Mouse (Mus musculus) left cerebral cortex, postnatal 25 days (tissue): ENCODE data around the gene Adgrb2. TPM values are rescaled to one million over a fixed set of nuclear protein-coding genes. Genes with fewer than 3 reads are reported as not detected.

Source experiments
- DNase-seq, 2 experiments: peaks; one replicate each; pipeline ENCODE4 v3.0.0; 2022; ENCODE audit warnings: low spot score in 2 of 2, mixed read lengths in 1 of 2
- intact Hi-C: fragments of 180-260 bp; cut with DNase I; formaldehyde crosslinking; loops from one replicate; pipeline ENCODE4 v1.15.1; 2025
- total RNA-seq, 2 experiments: library from RNA; stranded (reverse); gene quantifications; 2 replicates each; pipeline ENCODE4 v1.2.3; 2021

Adgrb2 gene
- total RNA-seq, 2 experiments from 2014 or later: 377 to 394 TPM

GRCm38 (mm10) chr4:129985161-129985670 lies 546 bp downstream of the Adgrb2 start:
- no peak for DNase-seq
- intact Hi-C loops: no loop called here

- intact Hi-C loops: no loop called here
- peak; percentile 83 to 84 for DNase-seq
These were observed 1.2 kb downstream of the Adgrb2 start for GRCm38 (mm10) chr4:129985671-129986441.

GRCm38 (mm10) chr4:129987825-129988504 lies 3.3 kb downstream of the Adgrb2 start:
- intact Hi-C loops: no loop called here

GRCm38 (mm10) chr4:129989925-129990324 lies 5.3 kb downstream of the Adgrb2 start:
- intact Hi-C loops: no loop called here
- no peak for DNase-seq

More at GRCm38 (mm10) chr4:129987825-129988504, 3.3 kb downstream of the Adgrb2 start:
- DNase-seq: no peak

GRCm38 (mm10) chr4:129992720-129993119 lies 8.1 kb downstream of the Adgrb2 start:
- intact Hi-C loops: no loop called here
- no peak for DNase-seq

- intact Hi-C loops: no loop called here
- no peak for DNase-seq
These were observed 8.5 kb downstream of the Adgrb2 start for GRCm38 (mm10) chr4:129993213-129993612.

GRCm38 (mm10) chr4:129993944-129994695 lies 9.4 kb downstream of the Adgrb2 start:
- intact Hi-C loops: loop anchor here (2.0 kb wide), 1 partner anchor 29 kb away; no protein-coding TSS in a partner anchor
- no peak for DNase-seq

- intact Hi-C loops: loop anchor here (2.0 kb wide), 1 partner anchor 28 kb away; no protein-coding TSS in a partner anchor
- no peak for DNase-seq
These were observed 10.1 kb downstream of the Adgrb2 start for GRCm38 (mm10) chr4:129994728-129995127.

- peak in 1 of 2 experiments; percentile 77 for DNase-seq
- intact Hi-C loops: loop anchor here (2.0 kb wide), 1 partner anchor 28 kb away; no protein-coding TSS in a partner anchor
These were observed 10.6 kb downstream of the Adgrb2 start for GRCm38 (mm10) chr4:129995255-129995654.

- DNase-seq: no peak
- intact Hi-C loops: no loop called here
These were observed 11.3 kb downstream of the Adgrb2 start for GRCm38 (mm10) chr4:129996015-129996414.

GRCm38 (mm10) chr4:129998124-129998523 lies 13.5 kb downstream of the Adgrb2 start:
- intact Hi-C loops: no loop called here
- peak in 1 of 2 experiments; percentile 91 for DNase-seq

GRCm38 (mm10) chr4:130001710-130002109 lies 17.0 kb downstream of the Adgrb2 start:
- intact Hi-C loops: no loop called here
- no peak for DNase-seq

GRCm38 (mm10) chr4:130002157-130002556 lies 17.5 kb downstream of the Adgrb2 start:
- intact Hi-C loops: no loop called here
- DNase-seq: peak in 1 of 2 experiments; percentile 82

- DNase-seq: peak in 1 of 2 experiments; percentile 71
These were observed 20.9 kb downstream of the Adgrb2 start for GRCm38 (mm10) chr4:130005593-130005992.

GRCm38 (mm10) chr4:130006533-130006932 lies 21.9 kb downstream of the Adgrb2 start:
- no peak for DNase-seq
- intact Hi-C loops: no loop called here

More at GRCm38 (mm10) chr4:130005593-130005992, 20.9 kb downstream of the Adgrb2 start:
- intact Hi-C loops: no loop called here

GRCm38 (mm10) chr4:130009043-130009442 lies 24.4 kb downstream of the Adgrb2 start:
- intact Hi-C loops: no loop called here
- DNase-seq: no peak

GRCm38 (mm10) chr4:130010723-130011122 lies 26.1 kb downstream of the Adgrb2 start:
- no peak for DNase-seq
- intact Hi-C loops: no loop called here

- intact Hi-C loops: no loop called here
- no peak for DNase-seq
These were observed 27.6 kb downstream of the Adgrb2 start for GRCm38 (mm10) chr4:130012234-130012633.

- peak; percentile 81 to 93 for DNase-seq
- intact Hi-C loops: loop anchor here (1.0 kb wide), 1 partner anchor 29 kb away; the partner anchor contains the start of gene Adgrb2
These were observed 28.4 kb downstream of the Adgrb2 start for GRCm38 (mm10) chr4:130013111-130013510.

- intact Hi-C loops: no loop called here
- DNase-seq: no peak
These were observed 31.3 kb downstream of the Adgrb2 start for GRCm38 (mm10) chr4:130016010-130016409.
